Mouse (Mus musculus) MEL (cell line): ENCODE measurements around the gene Sdr39u1. TPM values are rescaled to one million over a fixed set of nuclear protein-coding genes. Genes with fewer than 3 reads are reported as not detected.
A peak's percentile ranks its signal among the peaks of the same experiment; 100 is the strongest.

Experiments
- DNase-seq: peaks from one replicate; pipeline ENCODE4 v3.0.0; 2011; ENCODE audit warnings: low read depth, low spot score
- H3K27ac ChIP-seq: 2 replicates; pipeline ENCODE4 v1.5.1; 2012; ENCODE audit warnings: low read depth, mild to moderate bottlenecking, control low read depth, low read length, moderate library complexity; ENCODE audit not compliant: control insufficient read depth
- H3K27me3 ChIP-seq, 2 experiments: fragments of 150-350 bp in 1 of 2; sonication (generic) in 1 of 2; 2 replicates each; pipeline ENCODE4 v1.6.1; 2012; ENCODE audit warnings: low read length in 2 of 2, mild to moderate bottlenecking in 2 of 2, improper control_type of control experiment in 1 of 2, moderate library complexity in 1 of 2; ENCODE audit not compliant: insufficient read depth in 2 of 2, control insufficient read depth in 1 of 2
- H3K36me3 ChIP-seq, 2 experiments: 2 replicates each; pipeline ENCODE4 v1.6.1; 2012 to 2014; ENCODE audit warnings: low read length in 2 of 2, improper control_type of control experiment in 1 of 2, inconsistent platforms in 1 of 2, mild to moderate bottlenecking in 1 of 2; ENCODE audit not compliant: insufficient read depth in 2 of 2, control insufficient read depth in 1 of 2
- H3K4me1 ChIP-seq, 2 experiments: fragments of 150-350 bp in 1 of 2; sonication (generic) in 1 of 2; 2 replicates each; pipeline ENCODE4 v1.6.1; 2012; ENCODE audit warnings: low read length in 2 of 2, improper control_type of control experiment in 1 of 2, mild to moderate bottlenecking in 1 of 2; ENCODE audit not compliant: insufficient read depth in 2 of 2, control insufficient read depth in 1 of 2
- H3K4me3 ChIP-seq, 2 experiments: fragments of 150-350 bp in 1 of 2; sonication (generic) in 1 of 2; 2 replicates each; pipeline ENCODE4 v1.5.1; 2012; ENCODE audit warnings: low read depth in 2 of 2, low read length in 2 of 2, mild to moderate bottlenecking in 2 of 2, moderate library complexity in 2 of 2, control low read depth in 1 of 2, improper control_type of control experiment in 1 of 2; ENCODE audit not compliant: control insufficient read depth in 1 of 2, insufficient read depth in 1 of 2
- H3K79me2 ChIP-seq: 2 replicates; pipeline ENCODE4 v1.6.1; 2012; ENCODE audit warnings: mild to moderate bottlenecking, low read length, moderate library complexity; ENCODE audit not compliant: control insufficient read depth, poor library complexity, insufficient read depth
- H3K9ac ChIP-seq: 2 replicates; pipeline ENCODE4 v1.6.1; 2012; ENCODE audit warnings: low read depth, mild to moderate bottlenecking, control low read depth, low read length, moderate library complexity; ENCODE audit not compliant: control insufficient read depth, poor library complexity, severe bottlenecking
- H3K9me3 ChIP-seq: fragments of 150-350 bp; sonication (generic); replicated peaks from 2 replicates; pipeline ENCODE4 v1.6.1; 2012; ENCODE audit warnings: mild to moderate bottlenecking, low read length, improper control_type of control experiment, moderate library complexity; ENCODE audit not compliant: insufficient read depth
- CHD2 ChIP-seq: IDR thresholded peaks from 2 replicates; pipeline ENCODE4 v1.6.1; 2011; ENCODE audit warnings: low read length, improper control_type of control experiment
- CTCF ChIP-seq, 3 experiments: IDR thresholded peaks in 2 of 3; conservative IDR thresholded peaks in 1 of 3; 2 replicates each; pipeline ENCODE4 v1.5.1; 2011 to 2012; ENCODE audit warnings: low read length in 3 of 3, low read depth in 2 of 3, mild to moderate bottlenecking in 2 of 3, improper control_type of control experiment in 1 of 3, inconsistent platforms in 1 of 3, mixed read lengths in 1 of 3, moderate library complexity in 1 of 3; ENCODE audit not compliant: control insufficient read depth in 1 of 3, insufficient read depth in 1 of 3, poor library complexity in 1 of 3, severe bottlenecking in 1 of 3
- E2F4 ChIP-seq: IDR thresholded peaks from 2 replicates; pipeline ENCODE4 v1.6.1; 2011; ENCODE audit warnings: low read depth, low read length, improper control_type of control experiment, borderline replicate concordance
- GATA1 ChIP-seq: IDR thresholded peaks from 2 replicates; pipeline ENCODE4 v1.6.1; 2011; ENCODE audit warnings: low read depth, low read length, improper control_type of control experiment
- HCFC1 ChIP-seq: IDR thresholded peaks from 2 replicates; pipeline ENCODE4 v1.6.1; 2012; ENCODE audit warnings: low read depth, mild to moderate bottlenecking, inconsistent platforms, low read length, improper control_type of control experiment, moderate library complexity
- JUND ChIP-seq: IDR thresholded peaks from 2 replicates; pipeline ENCODE4 v1.6.1; 2011; ENCODE audit warnings: low read depth, mild to moderate bottlenecking, improper control_type of control experiment, low read length
- MAX ChIP-seq: IDR thresholded peaks from 2 replicates; pipeline ENCODE4 v1.6.1; 2011; ENCODE audit warnings: low read length, improper control_type of control experiment
- MYC ChIP-seq: IDR thresholded peaks from 2 replicates; pipeline ENCODE4 v1.6.1; 2011; ENCODE audit warnings: low read depth, mild to moderate bottlenecking, low read length, improper control_type of control experiment, moderate library complexity
- NELFE ChIP-seq: IDR thresholded peaks from 2 replicates; pipeline ENCODE4 v1.6.1; 2011; ENCODE audit warnings: low read depth, low read length, improper control_type of control experiment
- POLR2AphosphoS5 ChIP-seq: IDR thresholded peaks from 2 replicates; pipeline ENCODE4 v1.6.1; 2012; ENCODE audit warnings: low read depth, borderline replicate concordance, mild to moderate bottlenecking, inconsistent platforms, low read length, moderate library complexity, mixed read lengths
- RAD21 ChIP-seq: IDR thresholded peaks from 2 replicates; pipeline ENCODE4 v1.6.1; 2011; ENCODE audit warnings: mild to moderate bottlenecking, low read depth, low read length, improper control_type of control experiment
- SMC3 ChIP-seq: IDR thresholded peaks from 2 replicates; pipeline ENCODE4 v1.6.1; 2011; ENCODE audit warnings: low read depth, low read length, improper control_type of control experiment
- UBTF ChIP-seq: IDR thresholded peaks from 2 replicates; pipeline ENCODE4 v1.6.1; 2012; ENCODE audit warnings: low read depth, mild to moderate bottlenecking, inconsistent platforms, low read length, improper control_type of control experiment, moderate library complexity, borderline replicate concordance; ENCODE audit not compliant: insufficient read depth
- USF2 ChIP-seq, 2 experiments: IDR thresholded peaks; 2 replicates each; pipeline ENCODE4 v1.6.1; 2011 to 2012; ENCODE audit warnings: improper control_type of control experiment in 2 of 2, low read length in 2 of 2, borderline replicate concordance in 1 of 2, inconsistent platforms in 1 of 2, low read depth in 1 of 2, mild to moderate bottlenecking in 1 of 2; ENCODE audit not compliant: insufficient read depth in 1 of 2
- ZC3H11A ChIP-seq: IDR thresholded peaks from 2 replicates; pipeline ENCODE4 v1.6.1; 2012; ENCODE audit warnings: low read depth, mild to moderate bottlenecking, inconsistent platforms, low read length, improper control_type of control experiment
- polyA plus RNA-seq, 2 experiments: library from polyadenylated mRNA; stranded (reverse) in 1 of 2; unstranded in 1 of 2; fragments of >175 nt in 1 of 2; fragments of >200 nt in 1 of 2; gene quantifications; 2 replicates each; pipeline versions ENCODE4 v1.2.1 to v1.2.4; 2012; ENCODE audit warnings: low replicate concordance in 2 of 2, low read depth in 1 of 2; ENCODE audit not compliant: insufficient read length in 2 of 2, insufficient read depth in 1 of 2, missing spikeins in 1 of 2
- total RNA-seq: library from RNA; depleted of rRNA; stranded (reverse); fragments of 300-350 nt; gene quantifications from 2 replicates; pipeline ENCODE4 v1.2.3, GENCODE M21; 2012

Gene Sdr39u1
- total and polyA plus RNA-seq, 3 experiments: 1.1 to 2.3 TPM; not detected in 1

GRCm38 (mm10) chr14:55863773-55864172, 36.3 kb downstream of the Sdr39u1 start:
- Histone ChIP-seq H3K27me3 (peaks cover 4 to 12% of the 10 kb centered on the region in 2 experiments), H3K9ac (no peak overlapping the region), H3K4me1 (no peaks in the 10 kb centered on the region), H3K9me3 (no peaks in the 10 kb centered on the region), H3K27ac (no peak overlapping the region), H3K36me3 (no peaks in the 10 kb centered on the region), H3K79me2 (no peaks in the 10 kb centered on the region), H3K4me3 (no peak overlapping the region)
- TF ChIP-seq RAD21 (peak; percentile 81), SMC3 (peak; percentile 88), MYC (0 out of 2 replicates have a peak, but pooled peaks have one; percentile 37), GATA1 (no peak), HCFC1 (no peak), JUND (no peak), ZC3H11A (peak; percentile 60), MAX (0 out of 2 replicates have a peak, but pooled peaks have one; percentile 19), CTCF (IDR thresholded peaks at IDR 0.05 in 2 of 3, conservative IDR thresholded peaks at IDR 0.05 in 1 of 3; ENCODE audit: control insufficient read depth in 1 of 3, insufficient read depth in 1 of 3, low read depth in 2 of 3, low read length in 3 of 3, poor library complexity in 1 of 3, severe bottlenecking in 1 of 3) (peak; percentile 89 to 97 (median 91)), E2F4 (no peak), UBTF (no peak)
- DNase-seq: peak; percentile 78

- TF ChIP-seq USF2 (IDR thresholded peaks at IDR 0.05; ENCODE audit: borderline replicate concordance in 1 of 2, insufficient read depth in 1 of 2, low read depth in 1 of 2, low read length in 2 of 2) (no peak), POLR2AphosphoS5 (no peak)
- H3K9ac ChIP-seq: no peak overlapping the region
These were observed 37.1 kb downstream of the Sdr39u1 start for GRCm38 (mm10) chr14:55862970-55863369.

GRCm38 (mm10) chr14:55862186-55862585, 37.9 kb downstream of the Sdr39u1 start:
- no peaks in the 10 kb centered on the region for H3K79me2 ChIP-seq
- no peaks in the 10 kb centered on the region for H3K4me1 ChIP-seq
- no peak for DNase-seq
- peaks cover 5 to 17% of the 10 kb centered on the region in 2 experiments for H3K27me3 ChIP-seq
- H3K36me3 ChIP-seq: no peaks in the 10 kb centered on the region
- no peak overlapping the region for H3K27ac ChIP-seq
- H3K4me3 ChIP-seq: no peak overlapping the region
- no peak for TF ChIP-seq CHD2
- TF ChIP-seq RAD21: no peak
- TF ChIP-seq NELFE: no peak
- no peak for TF ChIP-seq CTCF (IDR thresholded peaks at IDR 0.05 in 2 of 3, conservative IDR thresholded peaks at IDR 0.05 in 1 of 3; ENCODE audit: control insufficient read depth in 1 of 3, insufficient read depth in 1 of 3, low read depth in 2 of 3, low read length in 3 of 3, poor library complexity in 1 of 3, severe bottlenecking in 1 of 3)
- no peaks in the 10 kb centered on the region for H3K9me3 ChIP-seq
- no peak overlapping the region for H3K9ac ChIP-seq

More at GRCm38 (mm10) chr14:55862970-55863369, 37.1 kb downstream of the Sdr39u1 start:
- Histone ChIP-seq H3K9me3 (no peaks in the 10 kb centered on the region), H3K36me3 (no peaks in the 10 kb centered on the region), H3K27ac (no peak overlapping the region), H3K79me2 (no peaks in the 10 kb centered on the region), H3K4me3 (no peak overlapping the region), H3K4me1 (no peaks in the 10 kb centered on the region), H3K27me3 (peaks cover 3 to 15% of the 10 kb centered on the region in 2 experiments)
- no peak for DNase-seq
